Mouse (Mus musculus) left cerebral cortex, postnatal 10 days (tissue): ENCODE measurements around the gene Stxbp5l. TPM values are rescaled to one million over a fixed set of nuclear protein-coding genes. Genes with fewer than 3 reads are reported as not detected.
"Not testable (repeated sequence)": the region's sequence is repeated elsewhere in the genome, so short reads cannot be mapped to it uniquely, and the experiment has no call there.

Source experiments
- DNase-seq, 2 experiments: peaks; one replicate each; pipeline ENCODE4 v3.0.0; 2021 to 2022; ENCODE audit warnings: low spot score in 2 of 2, mixed read lengths in 1 of 2; ENCODE audit errors: extremely low spot score in 1 of 2
- intact Hi-C: fragments of 180-260 bp; cut with DNase I; formaldehyde crosslinking; loops from one replicate; pipeline ENCODE4 v1.15.1; 2025
- total RNA-seq, 2 experiments: library from RNA; stranded (reverse); gene quantifications; 2 replicates each; pipeline ENCODE4 v1.2.3; 2021

Stxbp5l gene
- total RNA-seq = 10 to 100 TPM; 67.9 to 72.3 TPM

- intact Hi-C loops = loop anchor here (10.0 kb wide), 1 partner anchor 300 kb away; no protein-coding TSS in a partner anchor
- DNase-seq = peak; percentile 91 to 95
Observed at GRCm38 (mm10) chr16:37384821-37385344, at the start of gene Stxbp5l. TSS of gene Stxbp5l (minus strand) at chr16:37384962.

- intact Hi-C loops = no loop called here
- peak in 1 of 2 experiments; percentile 39 for DNase-seq
Observed at GRCm38 (mm10) chr16:37433418-37434204, 48.8 kb upstream of the Stxbp5l start.

- intact Hi-C loops = no loop called here
Observed at GRCm38 (mm10) chr16:37425434-37425833, 40.7 kb upstream of the Stxbp5l start.

GRCm38 (mm10) chr16:37422874-37423273 is 38.1 kb upstream of the Stxbp5l start:
- intact Hi-C loops = no loop called here
- DNase-seq = no peak

More at GRCm38 (mm10) chr16:37425434-37425833, 40.7 kb upstream of the Stxbp5l start:
- DNase-seq = no peak

GRCm38 (mm10) chr16:37421851-37422250 is 37.1 kb upstream of the Stxbp5l start:
- intact Hi-C loops = no loop called here
- DNase-seq = no peak

- intact Hi-C loops = no loop called here
- DNase-seq = no peak
Observed at GRCm38 (mm10) chr16:37420512-37420911, 35.8 kb upstream of the Stxbp5l start.

- DNase-seq = peak in 1 of 2 experiments; percentile 24
- intact Hi-C loops = no loop called here
Observed at GRCm38 (mm10) chr16:37405536-37405935, 20.8 kb upstream of the Stxbp5l start.

GRCm38 (mm10) chr16:37404922-37405321 is 20.2 kb upstream of the Stxbp5l start:
- intact Hi-C loops = no loop called here
- no peak for DNase-seq

- DNase-seq = no peak
- intact Hi-C loops = loop anchor here (10.0 kb wide), 1 partner anchor 295 kb away; no protein-coding TSS in a partner anchor
Observed at GRCm38 (mm10) chr16:37389964-37390363, 5.2 kb upstream of the Stxbp5l start.

GRCm38 (mm10) chr16:37389201-37389905 is 4.6 kb upstream of the Stxbp5l start:
- DNase-seq = no peak
- intact Hi-C loops = loop anchor here (10.0 kb wide), 1 partner anchor 295 kb away; no protein-coding TSS in a partner anchor

- intact Hi-C loops = loop anchor here (10.0 kb wide), 1 partner anchor 300 kb away; no protein-coding TSS in a partner anchor
- DNase-seq = peak; percentile 26 to 74
Observed at GRCm38 (mm10) chr16:37384369-37384768, 393 bp downstream of the Stxbp5l start.

GRCm38 (mm10) chr16:37383426-37383825 is 1.3 kb downstream of the Stxbp5l start:
- intact Hi-C loops = loop anchor here (10.0 kb wide), 1 partner anchor 301 kb away; no protein-coding TSS in a partner anchor
- no peak for DNase-seq

- no peak for DNase-seq
- intact Hi-C loops = no loop called here
Observed at GRCm38 (mm10) chr16:37372716-37373115, 12.0 kb downstream of the Stxbp5l start.

- intact Hi-C loops = no loop called here
- DNase-seq = no peak
Observed at GRCm38 (mm10) chr16:37367426-37367825, 17.3 kb downstream of the Stxbp5l start.

- intact Hi-C loops = no loop called here
Observed at GRCm38 (mm10) chr16:37363958-37364357, 20.8 kb downstream of the Stxbp5l start.

GRCm38 (mm10) chr16:37355621-37356020 is 29.1 kb downstream of the Stxbp5l start:
- intact Hi-C loops = no loop called here
- no peak for DNase-seq

More at GRCm38 (mm10) chr16:37363958-37364357, 20.8 kb downstream of the Stxbp5l start:
- DNase-seq = no peak

GRCm38 (mm10) chr16:37347092-37347491 is 37.7 kb downstream of the Stxbp5l start:
- DNase-seq = peak; percentile 13 to 31
- intact Hi-C loops = no loop called here

GRCm38 (mm10) chr16:37344960-37345359 is 39.8 kb downstream of the Stxbp5l start:
- intact Hi-C loops = no loop called here
- no peak for DNase-seq

- DNase-seq, intact Hi-C loops: not testable (repeated sequence)
Observed at GRCm38 (mm10) chr16:37341446-37341845, 43.3 kb downstream of the Stxbp5l start.
